Mouse (Mus musculus) 3T3-L1 (cell line): ENCODE measurements at regions not wholly inside any gene's neighbourhood (a gene's known extent, or its start where the extent isn't known, plus 50 kb on each side); places are given as distances from the start of the nearest gene placed in this dataset.
"Not testable (repeated sequence)": the region's sequence is repeated elsewhere in the genome, so short reads cannot be mapped to it uniquely, and the experiment has no call there.

Source experiments
- DNase-seq: peaks from one replicate; pipeline ENCODE4 v3.0.0-alpha.2; 2015; ENCODE audit warnings: low read depth, low spot score

GRCm38 (mm10) chr5:129353549-129353948, 147.5 kb upstream of the Sfswap start:
- DNase-seq = no peak

- DNase-seq = no peak
Observed at GRCm38 (mm10) chr5:129354877-129355276, 146.1 kb upstream of the Sfswap start.

GRCm38 (mm10) chr5:129361527-129361926, 139.5 kb upstream of the Sfswap start:
- DNase-seq = no peak

GRCm38 (mm10) chr5:129363189-129363588, 137.8 kb upstream of the Sfswap start:
- DNase-seq = no peak

GRCm38 (mm10) chr5:129365026-129365425, 136.0 kb upstream of the Sfswap start:
- DNase-seq = no peak

GRCm38 (mm10) chr5:129367266-129367665, 133.8 kb upstream of the Sfswap start:
- DNase-seq = no peak

- no peak for DNase-seq
Observed at GRCm38 (mm10) chr5:129380861-129381260, 120.2 kb upstream of the Sfswap start.

- DNase-seq = no peak
Observed at GRCm38 (mm10) chr5:129384976-129385375, 116.0 kb upstream of the Sfswap start.

GRCm38 (mm10) chr5:129385965-129386643, 114.9 kb upstream of the Sfswap start:
- DNase-seq = not testable (repeated sequence)

- DNase-seq = not testable (repeated sequence)
Observed at GRCm38 (mm10) chr5:129386671-129387070, 114.3 kb upstream of the Sfswap start.

- DNase-seq = no peak
Observed at GRCm38 (mm10) chr5:129387301-129387700, 113.7 kb upstream of the Sfswap start.

GRCm38 (mm10) chr5:129390921-129391371, 110.1 kb upstream of the Sfswap start:
- DNase-seq = no peak

- DNase-seq = no peak
Observed at GRCm38 (mm10) chr5:129393150-129393549, 107.9 kb upstream of the Sfswap start.

GRCm38 (mm10) chr5:129393606-129394255, 107.3 kb upstream of the Sfswap start:
- no peak for DNase-seq

GRCm38 (mm10) chr5:129394416-129394815, 106.6 kb upstream of the Sfswap start:
- no peak for DNase-seq

GRCm38 (mm10) chr5:129397311-129397710, 103.7 kb upstream of the Sfswap start:
- no peak for DNase-seq

- no peak for DNase-seq
Observed at GRCm38 (mm10) chr5:129406259-129406658, 94.8 kb upstream of the Sfswap start.

- no peak for DNase-seq
Observed at GRCm38 (mm10) chr5:129409440-129410004, 91.5 kb upstream of the Sfswap start.

- no peak for DNase-seq
Observed at GRCm38 (mm10) chr5:129412161-129412560, 88.9 kb upstream of the Sfswap start.

- DNase-seq = no peak
Observed at GRCm38 (mm10) chr5:129414960-129415706, 85.9 kb upstream of the Sfswap start.

- peak; percentile 10 for DNase-seq
Observed at GRCm38 (mm10) chr5:129416425-129416824, 84.6 kb upstream of the Sfswap start.

- DNase-seq = no peak
Observed at GRCm38 (mm10) chr5:129417516-129417915, 83.5 kb upstream of the Sfswap start.
